Mouse (Mus musculus) CH12.LX (cell line): ENCODE measurements around the gene Slc34a1.

Experiments used
- CTCF ChIP-seq, 2 experiments: IDR thresholded peaks in 1 of 2; conservative IDR thresholded peaks in 1 of 2; 2 replicates each; pipeline ENCODE4 v1.5.1; 2011 to 2012; ENCODE audit warnings: low read depth in 2 of 2, low read length in 2 of 2, improper control_type of control experiment in 1 of 2, inconsistent platforms in 1 of 2, mild to moderate bottlenecking in 1 of 2, moderate library complexity in 1 of 2
- EP300 ChIP-seq: IDR thresholded peaks from 2 replicates; pipeline ENCODE4 v1.6.1; 2011; ENCODE audit warnings: low read length, improper control_type of control experiment
- ETS1 ChIP-seq: conservative IDR thresholded peaks from 2 replicates; pipeline ENCODE4 v1.6.1; 2012; ENCODE audit warnings: low read depth, mild to moderate bottlenecking, inconsistent platforms, low read length, improper control_type of control experiment, moderate library complexity
- GABPA ChIP-seq: IDR thresholded peaks from 2 replicates; pipeline ENCODE4 v1.6.1; 2012; ENCODE audit warnings: low read depth, low read length, improper control_type of control experiment, inconsistent platforms; ENCODE audit not compliant: insufficient replicate concordance
- MEF2A ChIP-seq: IDR thresholded peaks from 2 replicates; pipeline ENCODE4 v1.6.1; 2014; ENCODE audit warnings: low read depth, mild to moderate bottlenecking, inconsistent platforms, low read length, improper control_type of control experiment, borderline replicate concordance
- POLR2A ChIP-seq: IDR thresholded peaks from 2 replicates; pipeline ENCODE4 v1.6.1; 2011; ENCODE audit warnings: low read depth, mild to moderate bottlenecking, improper control_type of control experiment, low read length
- POLR2AphosphoS2 ChIP-seq: IDR thresholded peaks from 2 replicates; pipeline ENCODE4 v1.6.1; 2011; ENCODE audit warnings: low read depth, low read length, improper control_type of control experiment
- UBTF ChIP-seq: IDR thresholded peaks from 2 replicates; pipeline ENCODE4 v1.6.1; 2012; ENCODE audit warnings: low read depth, mild to moderate bottlenecking, inconsistent platforms, low read length, improper control_type of control experiment, moderate library complexity
- ZC3H11A ChIP-seq: IDR thresholded peaks from 2 replicates; pipeline ENCODE4 v1.6.1; 2012; ENCODE audit warnings: low read depth, mild to moderate bottlenecking, inconsistent platforms, low read length, improper control_type of control experiment

DNA sequence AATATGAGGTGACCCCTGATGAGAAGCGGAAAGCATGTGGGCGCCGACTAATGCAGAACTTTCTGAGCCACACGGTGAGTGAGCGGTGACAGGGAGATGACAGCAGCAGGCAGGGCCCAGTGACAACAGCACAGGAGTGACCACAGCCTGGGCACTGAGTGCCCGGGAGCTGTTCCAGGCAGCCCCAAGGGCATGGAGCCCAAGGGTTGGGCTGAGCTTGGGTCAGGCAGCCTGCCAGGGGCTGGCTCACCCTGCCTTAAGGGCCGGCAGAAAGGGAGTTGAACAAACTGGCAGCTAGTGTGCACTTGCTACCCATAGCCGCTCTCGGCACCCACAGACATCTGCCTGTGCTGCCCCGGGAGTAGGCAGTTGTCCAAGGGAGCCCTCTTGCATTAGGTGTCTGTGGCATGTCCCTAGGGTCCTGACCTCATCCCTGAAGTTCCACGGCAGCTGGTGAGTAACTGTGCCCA is 52.6 kb downstream of the Slc34a1 start:
- TF ChIP-seq UBTF (no peak), EP300 (no peak), CTCF (conservative IDR thresholded peaks at IDR 0.05 in 1 of 2, IDR thresholded peaks at IDR 0.05 in 1 of 2; ENCODE audit: low read depth in 2 of 2, low read length in 2 of 2) (no peak), GABPA (no peak), ETS1 (no peak), ZC3H11A (no peak), POLR2A (no peak), MEF2A (no peak), POLR2AphosphoS2 (no peak)
